Mouse (Mus musculus): ENCODE data around the gene Pard3. TPM values are rescaled to one million over a fixed set of nuclear protein-coding genes. Genes with fewer than 3 reads are reported as not detected.

Pard3 gene
- polyA plus RNA-seq, 2 experiments: 4.5 TPM

DNA sequence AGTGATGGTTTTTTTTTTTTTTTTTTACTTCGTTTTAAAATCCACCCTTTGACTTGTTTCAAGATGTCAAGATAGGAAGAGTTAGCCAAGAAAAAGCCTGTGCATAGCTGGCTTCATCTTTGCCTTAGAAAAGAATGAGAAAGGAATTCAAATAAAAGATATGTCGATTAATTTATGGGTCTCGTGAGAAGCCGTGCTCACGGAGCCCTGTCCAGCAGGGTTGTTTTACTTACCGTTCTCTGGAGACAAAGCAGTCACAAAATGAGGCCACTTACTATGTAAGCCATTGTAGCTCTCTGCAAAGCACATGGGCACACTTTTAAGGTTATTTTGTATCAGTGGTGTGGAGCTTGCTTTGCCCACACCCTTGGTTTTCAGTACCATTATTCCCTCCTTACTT lies 128.1 kb downstream of the Pard3 start:
- 73% methylated on average over 6 of the region's 6 CpGs for WGBS (ENCODE audit: insufficient replicate concordance)
- ATAC-seq (ENCODE audit: insufficient read depth): no peak
- TF ChIP-seq CTCF (IDR thresholded peaks at IDR 0.05; ENCODE audit: low read depth): no peak
- TF ChIP-seq EP300 (IDR thresholded peaks at IDR 0.05; ENCODE audit: low read depth): no peak
- no peaks in the 10 kb centered on the region for H3K9me3 ChIP-seq (ENCODE audit: control insufficient read depth, low read length)
- no peak overlapping the region for H3K9ac ChIP-seq (replicated peaks)
- DNase-seq (ENCODE audit: low read depth in 3 of 3, low spot score in 3 of 3): no peak
- H3K36me3 ChIP-seq (replicated peaks; ENCODE audit: control insufficient read depth, insufficient read depth, low read depth): no peaks in the 10 kb centered on the region
- H3K27me3 ChIP-seq (ENCODE audit: control insufficient read depth, insufficient read depth, low read length): no peaks in the 10 kb centered on the region
- peaks cover 0 to 3% of the 10 kb centered on the region in 2 experiments; a peak in 1 of 4 replicates for H3K4me1 ChIP-seq (replicated peaks; ENCODE audit: control insufficient read depth in 2 of 2, insufficient read depth in 2 of 2, low read length in 1 of 2)
- H3K4me2 ChIP-seq (ENCODE audit: low read depth): no peak overlapping the region
- H3K4me3 ChIP-seq (ENCODE audit: insufficient read depth in 1 of 2, low read depth in 2 of 2, low read length in 2 of 2): no peak overlapping the region
- H3K27ac ChIP-seq: no peak overlapping the region

- no peak overlapping the region for H3K9ac ChIP-seq (replicated peaks)
- no peak overlapping the region for H3K27ac ChIP-seq
- 71% methylated on average over 10 of the region's 10 CpGs for WGBS (ENCODE audit: insufficient replicate concordance)
- TF ChIP-seq CTCF (IDR thresholded peaks at IDR 0.05; ENCODE audit: low read depth) (no peak), EP300 (IDR thresholded peaks at IDR 0.05; ENCODE audit: low read depth) (no peak)
- DNase-seq (ENCODE audit: low read depth in 3 of 3, low spot score in 3 of 3) (no peak), ATAC-seq (ENCODE audit: insufficient read depth) (no peak)
- H3K4me2 ChIP-seq (ENCODE audit: low read depth): no peak overlapping the region
- H3K36me3 ChIP-seq (replicated peaks; ENCODE audit: control insufficient read depth, insufficient read depth, low read depth): no peaks in the 10 kb centered on the region
- H3K4me1 ChIP-seq (replicated peaks; ENCODE audit: control insufficient read depth in 2 of 2, insufficient read depth in 2 of 2, low read length in 1 of 2): peaks cover 0 to 3% of the 10 kb centered on the region in 2 experiments; a peak in 1 of 4 replicates
- no peaks in the 10 kb centered on the region for H3K27me3 ChIP-seq (ENCODE audit: control insufficient read depth, insufficient read depth, low read length)
- no peaks in the 10 kb centered on the region for H3K9me3 ChIP-seq (ENCODE audit: control insufficient read depth, low read length)
- no peak overlapping the region for H3K4me3 ChIP-seq (ENCODE audit: insufficient read depth in 1 of 2, low read depth in 2 of 2, low read length in 2 of 2)
These were observed 128.6 kb downstream of the Pard3 start for GRCm38 (mm10) chr8:127192331-127192730.

DNA sequence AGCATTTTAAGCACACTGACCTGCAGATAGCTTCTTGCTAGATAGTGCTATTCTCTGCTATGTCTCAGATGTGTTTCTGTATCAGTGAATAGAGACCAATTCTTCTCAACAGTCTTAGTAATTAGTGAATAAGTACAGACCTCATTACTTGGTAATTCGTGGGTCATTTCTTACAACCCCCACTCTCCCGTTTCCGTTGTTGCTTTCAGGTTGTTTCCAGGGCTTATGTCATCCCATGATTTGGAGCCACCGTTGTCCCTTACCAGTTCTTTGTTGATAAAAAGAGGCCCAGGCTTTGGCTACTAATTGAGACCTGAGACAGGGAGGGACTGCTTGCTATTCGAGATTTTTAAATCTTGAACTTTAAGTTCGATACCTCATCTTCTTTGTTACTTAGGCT lies 129.7 kb downstream of the Pard3 start:
- DNase-seq (ENCODE audit: low read depth in 3 of 3, low spot score in 3 of 3): no peak
- 45% methylated on average over 6 of the region's 6 CpGs for WGBS (ENCODE audit: insufficient replicate concordance)

DNA sequence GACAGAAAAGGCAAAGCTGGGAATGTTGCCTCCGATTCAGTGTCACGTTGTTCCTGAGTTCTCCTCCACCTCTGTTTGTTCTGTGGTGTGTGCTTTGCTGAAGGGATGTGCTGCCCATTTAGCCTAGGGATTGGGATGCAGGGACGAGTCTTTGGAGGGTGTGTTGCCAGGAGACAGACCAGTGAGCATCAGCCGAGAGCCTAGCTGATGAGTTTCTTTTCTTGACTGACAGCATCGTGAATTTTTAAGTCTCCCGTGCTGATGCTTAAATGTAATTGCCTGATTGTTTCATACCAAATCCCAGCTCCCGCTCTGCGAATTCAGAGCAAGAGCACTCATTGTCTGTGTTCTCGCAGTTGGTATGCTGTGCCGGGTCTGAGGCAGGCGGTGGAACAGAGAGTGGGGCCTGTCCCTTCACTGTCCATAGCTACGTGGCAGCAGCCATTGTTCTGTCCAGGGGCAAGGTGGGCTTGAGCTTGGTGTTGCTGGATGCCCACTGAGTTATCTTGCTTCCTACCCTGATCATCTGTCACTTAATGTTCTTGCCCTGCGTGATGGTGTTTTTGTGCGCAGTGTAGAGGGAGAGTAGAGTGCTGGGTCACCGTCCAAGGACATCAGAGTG lies 131.2 kb downstream of the Pard3 start:
- TF ChIP-seq EP300 (IDR thresholded peaks at IDR 0.05; ENCODE audit: low read depth) (no peak), CTCF (IDR thresholded peaks at IDR 0.05; ENCODE audit: low read depth) (no peak)
- Histone ChIP-seq H3K4me1 (replicated peaks; ENCODE audit: control insufficient read depth in 2 of 2, insufficient read depth in 2 of 2, low read length in 1 of 2) (peaks cover 0 to 4% of the 10 kb centered on the region in 2 experiments; a peak in 1 of 4 replicates), H3K4me3 (ENCODE audit: insufficient read depth in 1 of 2, low read depth in 2 of 2, low read length in 2 of 2) (no peak overlapping the region), H3K9me3 (ENCODE audit: control insufficient read depth, low read length) (no peaks in the 10 kb centered on the region), H3K36me3 (replicated peaks; ENCODE audit: control insufficient read depth, insufficient read depth, low read depth) (no peaks in the 10 kb centered on the region), H3K27ac (no peak overlapping the region), H3K4me2 (ENCODE audit: low read depth) (no peak overlapping the region), H3K9ac (replicated peaks) (no peak overlapping the region), H3K27me3 (ENCODE audit: control insufficient read depth, insufficient read depth, low read length) (no peaks in the 10 kb centered on the region)
- 67% methylated on average over 15 of the region's 15 CpGs for WGBS (ENCODE audit: insufficient replicate concordance)
- DNase-seq (ENCODE audit: low read depth in 3 of 3, low spot score in 3 of 3) (no peak), ATAC-seq (ENCODE audit: insufficient read depth) (0 out of 2 replicates have a peak, but pooled peaks have one; percentile 9)

More for the DNA sequence above, 129.7 kb downstream of the Pard3 start:
- Histone ChIP-seq H3K4me2 (ENCODE audit: low read depth) (no peak overlapping the region), H3K27ac (no peak overlapping the region), H3K27me3 (ENCODE audit: control insufficient read depth, insufficient read depth, low read length) (no peaks in the 10 kb centered on the region), H3K9me3 (ENCODE audit: control insufficient read depth, low read length) (no peaks in the 10 kb centered on the region), H3K36me3 (replicated peaks; ENCODE audit: control insufficient read depth, insufficient read depth, low read depth) (no peaks in the 10 kb centered on the region), H3K4me1 (replicated peaks; ENCODE audit: control insufficient read depth in 2 of 2, insufficient read depth in 2 of 2, low read length in 1 of 2) (peaks cover 0 to 4% of the 10 kb centered on the region in 2 experiments; a peak in 1 of 4 replicates), H3K9ac (replicated peaks) (no peak overlapping the region), H3K4me3 (ENCODE audit: insufficient read depth in 1 of 2, low read depth in 2 of 2, low read length in 2 of 2) (no peak overlapping the region)
- TF ChIP-seq CTCF (IDR thresholded peaks at IDR 0.05; ENCODE audit: low read depth): no peak
- TF ChIP-seq EP300 (IDR thresholded peaks at IDR 0.05; ENCODE audit: low read depth): no peak
- no peak for ATAC-seq (ENCODE audit: insufficient read depth)

- DNase-seq (ENCODE audit: low read depth in 3 of 3, low spot score in 3 of 3): peak in 2 of 3 experiments; percentile 10 to 12
- Histone ChIP-seq H3K27ac (no peak overlapping the region), H3K36me3 (replicated peaks; ENCODE audit: control insufficient read depth, insufficient read depth, low read depth) (no peaks in the 10 kb centered on the region), H3K4me3 (ENCODE audit: insufficient read depth in 1 of 2, low read depth in 2 of 2, low read length in 2 of 2) (no peak overlapping the region), H3K9me3 (ENCODE audit: control insufficient read depth, low read length) (no peaks in the 10 kb centered on the region), H3K9ac (replicated peaks) (no peak overlapping the region), H3K4me1 (replicated peaks; ENCODE audit: control insufficient read depth in 2 of 2, insufficient read depth in 2 of 2, low read length in 1 of 2) (peaks cover 0 to 4% of the 10 kb centered on the region in 2 experiments; a peak in 1 of 4 replicates), H3K27me3 (ENCODE audit: control insufficient read depth, insufficient read depth, low read length) (no peaks in the 10 kb centered on the region), H3K4me2 (ENCODE audit: low read depth) (no peak overlapping the region)
- TF ChIP-seq EP300 (IDR thresholded peaks at IDR 0.05; ENCODE audit: low read depth) (no peak), CTCF (IDR thresholded peaks at IDR 0.05; ENCODE audit: low read depth) (no peak)
- 64% methylated on average over 13 of the region's 13 CpGs for WGBS (ENCODE audit: insufficient replicate concordance)
- ATAC-seq (ENCODE audit: insufficient read depth): peak; percentile 55
These were observed 133.0 kb downstream of the Pard3 start for GRCm38 (mm10) chr8:127196505-127197265.
